Mouse (Mus musculus): ENCODE data around the gene Rarres2. TPM values are rescaled to one million over a fixed set of nuclear protein-coding genes. Genes with fewer than 3 reads are reported as not detected.

The Rarres2 gene
- total and polyA plus RNA-seq, 3 experiments, result 0.72 TPM; not detected in 2

GRCm38 (mm10) chr6:48552918-48553317, 19.7 kb downstream of the Rarres2 start:
- Histone ChIP-seq H3K4me2 (ENCODE audit: insufficient read depth, low read depth, poor library complexity, severe bottlenecking) (no peak overlapping the region), H3K4me3 (replicated peaks in 1 of 3; ENCODE audit: low read depth in 2 of 3, low read length in 2 of 3, poor library complexity in 1 of 3) (no peak overlapping the region), H3K27ac (ENCODE audit: insufficient read depth, low read depth) (no peak overlapping the region), H3K36me3 (replicated peaks in 1 of 2; ENCODE audit: control insufficient read depth in 1 of 2, insufficient read depth in 1 of 2, low read length in 1 of 2) (peaks cover 0 to 7% of the 10 kb centered on the region in 2 experiments), H3K27me3 (replicated peaks) (peaks cover 41% of the 10 kb centered on the region), H3K9ac (ENCODE audit: insufficient read depth, low read depth) (no peak overlapping the region), H3K79me2 (replicated peaks; ENCODE audit: control insufficient read depth, extremely low read depth, insufficient read depth, poor library complexity, severe bottlenecking) (no peaks in the 10 kb centered on the region), H3K4me1 (ENCODE audit: control insufficient read depth in 1 of 2, insufficient read depth in 2 of 2) (peaks cover 4 to 14% of the 10 kb centered on the region in 2 experiments), H3K9me3 (replicated peaks; ENCODE audit: low read length) (no peaks in the 10 kb centered on the region)
- in situ Hi-C loops (cut with MboI; ENCODE audit: low pct_ligation_motif_present, low pct_unique_long_range_greater_than_20kb, low sequenced_read_pairs), result no loop called here
- peak; percentile 73 for DNase-seq (ENCODE audit: extremely low read depth)
- dilution Hi-C loops (cut with MboI; ENCODE audit: extremely low pct_ligation_motif_present, extremely low pct_unique_long_range_greater_than_20kb, low sequenced_read_pairs), result no loop called here
- TF ChIP-seq MAZ (IDR thresholded peaks at IDR 0.05; ENCODE audit: low read depth, low read length) (no peak), MEF2A (IDR thresholded peaks at IDR 0.05; ENCODE audit: borderline replicate concordance, low read depth, low read length) (no peak), SIN3A (IDR thresholded peaks at IDR 0.05; ENCODE audit: low read length) (peak; percentile 98), USF1 (IDR thresholded peaks at IDR 0.05; ENCODE audit: low read depth, low read length) (no peak), PAX5 (IDR thresholded peaks at IDR 0.05; ENCODE audit: low read length) (no peak), NELFE (IDR thresholded peaks at IDR 0.05; ENCODE audit: low read depth, low read length) (no peak), ELF1 (IDR thresholded peaks at IDR 0.05; ENCODE audit: low read depth, low read length) (no peak), GABPA (IDR thresholded peaks at IDR 0.05; ENCODE audit: insufficient replicate concordance, low read depth, low read length) (no peak), IRF4 (IDR thresholded peaks at IDR 0.05; ENCODE audit: low read depth, low read length) (no peak), MXI1 (IDR thresholded peaks at IDR 0.05; ENCODE audit: low read depth, low read length) (peak; percentile 94), MYC (IDR thresholded peaks at IDR 0.05; ENCODE audit: low read depth, low read length) (no peak), E2F4 (IDR thresholded peaks at IDR 0.05; ENCODE audit: insufficient replicate concordance, low read depth, low read length) (no peak), MAFK (IDR thresholded peaks at IDR 0.05; ENCODE audit: insufficient replicate concordance, low read length) (no peak), CTCF (conservative IDR thresholded peaks at IDR 0.05 in 1 of 2, IDR thresholded peaks at IDR 0.05 in 1 of 2; ENCODE audit: low read depth in 2 of 2, low read length in 2 of 2) (no peak), NRF1 (IDR thresholded peaks at IDR 0.05; ENCODE audit: low read depth, low read length) (no peak)

DNA sequence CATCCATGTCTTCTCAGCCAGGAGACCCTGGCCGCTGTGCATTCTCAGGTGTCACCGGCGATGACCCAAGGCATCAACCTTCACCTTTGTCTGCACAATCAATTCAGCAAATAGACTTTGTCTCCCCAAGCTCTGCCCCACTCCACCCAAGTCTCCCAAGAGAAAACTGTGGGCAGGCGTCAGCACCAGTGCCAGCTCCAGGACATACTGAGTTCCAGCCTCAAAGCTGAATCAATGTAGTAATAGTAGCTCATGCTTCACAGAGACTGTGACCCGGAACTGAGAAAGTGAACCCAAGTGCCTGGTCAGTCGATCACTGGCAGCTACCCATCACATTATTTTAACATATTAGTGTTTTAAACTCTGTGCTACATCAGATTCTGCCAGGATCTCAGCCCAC, 24.3 kb downstream of the Rarres2 start:
- no peaks in the 10 kb centered on the region for H3K36me3 ChIP-seq (replicated peaks in 1 of 2; ENCODE audit: control insufficient read depth in 1 of 2, insufficient read depth in 1 of 2, low read length in 1 of 2)
- H3K9ac ChIP-seq (ENCODE audit: insufficient read depth, low read depth), result no peak overlapping the region
- no peak overlapping the region for H3K4me2 ChIP-seq (ENCODE audit: insufficient read depth, low read depth, poor library complexity, severe bottlenecking)
- H3K79me2 ChIP-seq (replicated peaks; ENCODE audit: control insufficient read depth, extremely low read depth, insufficient read depth, poor library complexity, severe bottlenecking), result no peaks in the 10 kb centered on the region
- no peaks in the 10 kb centered on the region for H3K4me1 ChIP-seq (ENCODE audit: control insufficient read depth in 1 of 2, insufficient read depth in 2 of 2)
- peaks cover 58% of the 10 kb centered on the region for H3K27me3 ChIP-seq (replicated peaks)
- in situ Hi-C loops (cut with MboI; ENCODE audit: low pct_ligation_motif_present, low pct_unique_long_range_greater_than_20kb, low sequenced_read_pairs) (loop anchor here (25.0 kb wide), 1 partner anchor 361 kb away; no protein-coding TSS in a partner anchor), dilution Hi-C loops (cut with MboI; ENCODE audit: extremely low pct_ligation_motif_present, extremely low pct_unique_long_range_greater_than_20kb, low sequenced_read_pairs) (no loop called here)
- TF ChIP-seq GABPA (IDR thresholded peaks at IDR 0.05; ENCODE audit: insufficient replicate concordance, low read depth, low read length) (no peak), JUND (conservative IDR thresholded peaks at IDR 0.05; ENCODE audit: low read depth, low read length) (no peak), TBP (conservative IDR thresholded peaks at IDR 0.05; ENCODE audit: low read depth, low read length) (no peak), PAX5 (IDR thresholded peaks at IDR 0.05; ENCODE audit: low read length) (no peak), CHD2 (IDR thresholded peaks at IDR 0.05; ENCODE audit: low read length) (no peak), TCF12 (IDR thresholded peaks at IDR 0.05; ENCODE audit: low read depth, low read length) (no peak), MAFK (IDR thresholded peaks at IDR 0.05; ENCODE audit: insufficient replicate concordance, low read length) (no peak), POLR2A (IDR thresholded peaks at IDR 0.05; ENCODE audit: low read depth, low read length) (no peak), NELFE (IDR thresholded peaks at IDR 0.05; ENCODE audit: low read depth, low read length) (no peak), EP300 (IDR thresholded peaks at IDR 0.05; ENCODE audit: low read length) (no peak)
- H3K27ac ChIP-seq (ENCODE audit: insufficient read depth, low read depth), result no peak overlapping the region
- no peak for DNase-seq (ENCODE audit: extremely low read depth)
- no peaks in the 10 kb centered on the region for H3K9me3 ChIP-seq (replicated peaks; ENCODE audit: low read length)
- H3K4me3 ChIP-seq (replicated peaks in 1 of 3; ENCODE audit: low read depth in 2 of 3, low read length in 2 of 3, poor library complexity in 1 of 3), result no peak overlapping the region

Data from CH12.LX (cell line).